Mouse (Mus musculus) CD4-positive helper T cell, adult 2 months (primary cell): ENCODE results near the gene Efna3.

Experiments used
- DNase-seq: peaks from one replicate; pipeline ENCODE4 v3.0.0-alpha.2; 2012; ENCODE audit warnings: low read depth, missing footprints, low spot score

Gene Efna3

GRCm38 (mm10) chr3:89284261-89284660, 38.5 kb downstream of the Efna3 start:
- no peak for DNase-seq

GRCm38 (mm10) chr3:89282291-89282643, 40.5 kb downstream of the Efna3 start:
- DNase-seq = no peak

GRCm38 (mm10) chr3:89281579-89282290, 41.0 kb downstream of the Efna3 start:
- peak; percentile 81 for DNase-seq

- no peak for DNase-seq
Observed at GRCm38 (mm10) chr3:89280606-89281511, 41.9 kb downstream of the Efna3 start, which contains the start of gene Efna1. Efna1 (minus strand) TSS chr3:89281142.

- no peak for DNase-seq
Observed at GRCm38 (mm10) chr3:89280050-89280605, 42.6 kb downstream of the Efna3 start.

- DNase-seq = peak; percentile 64
Observed at GRCm38 (mm10) chr3:89279153-89279890, 43.4 kb downstream of the Efna3 start.

GRCm38 (mm10) chr3:89278643-89279042, 44.1 kb downstream of the Efna3 start:
- DNase-seq = no peak

- no peak for DNase-seq
Observed at GRCm38 (mm10) chr3:89278107-89278506, 44.7 kb downstream of the Efna3 start.

- no peak for DNase-seq
Observed at GRCm38 (mm10) chr3:89277281-89278021, 45.3 kb downstream of the Efna3 start.

GRCm38 (mm10) chr3:89276061-89276460, 46.7 kb downstream of the Efna3 start:
- DNase-seq = no peak

- DNase-seq = no peak
Observed at GRCm38 (mm10) chr3:89271760-89272159, 51.0 kb downstream of the Efna3 start.

- DNase-seq = no peak
Observed at GRCm38 (mm10) chr3:89270891-89271290, 51.9 kb downstream of the Efna3 start.

GRCm38 (mm10) chr3:89270051-89270755, 52.6 kb downstream of the Efna3 start, which contains the start of gene Slc50a1:
Slc50a1 (minus strand) TSS chr3:89270570.
- DNase-seq = peak; percentile 81

GRCm38 (mm10) chr3:89268916-89269315, 53.8 kb downstream of the Efna3 start:
- no peak for DNase-seq

- peak; percentile 86 for DNase-seq
Observed at GRCm38 (mm10) chr3:89266439-89266893, 56.3 kb downstream of the Efna3 start.
